Mouse (Mus musculus) cerebellum, adult 2 months (tissue): Measurements from ENCODE around the gene Adcy9.

Experiments
- CTCF ChIP-seq: fragments of 200-500 bp; IDR thresholded peaks from 2 replicates; pipeline ENCODE4 v1.5.1; 2011; ENCODE audit warnings: low read depth, mild to moderate bottlenecking, control low read depth, low read length, moderate library complexity, borderline replicate concordance; ENCODE audit not compliant: insufficient read depth
- POLR2A ChIP-seq: fragments of 200-500 bp; IDR thresholded peaks from 2 replicates; pipeline ENCODE4 v1.6.1; 2011; ENCODE audit warnings: low read length, control low read depth, borderline replicate concordance; ENCODE audit not compliant: insufficient read depth

DNA sequence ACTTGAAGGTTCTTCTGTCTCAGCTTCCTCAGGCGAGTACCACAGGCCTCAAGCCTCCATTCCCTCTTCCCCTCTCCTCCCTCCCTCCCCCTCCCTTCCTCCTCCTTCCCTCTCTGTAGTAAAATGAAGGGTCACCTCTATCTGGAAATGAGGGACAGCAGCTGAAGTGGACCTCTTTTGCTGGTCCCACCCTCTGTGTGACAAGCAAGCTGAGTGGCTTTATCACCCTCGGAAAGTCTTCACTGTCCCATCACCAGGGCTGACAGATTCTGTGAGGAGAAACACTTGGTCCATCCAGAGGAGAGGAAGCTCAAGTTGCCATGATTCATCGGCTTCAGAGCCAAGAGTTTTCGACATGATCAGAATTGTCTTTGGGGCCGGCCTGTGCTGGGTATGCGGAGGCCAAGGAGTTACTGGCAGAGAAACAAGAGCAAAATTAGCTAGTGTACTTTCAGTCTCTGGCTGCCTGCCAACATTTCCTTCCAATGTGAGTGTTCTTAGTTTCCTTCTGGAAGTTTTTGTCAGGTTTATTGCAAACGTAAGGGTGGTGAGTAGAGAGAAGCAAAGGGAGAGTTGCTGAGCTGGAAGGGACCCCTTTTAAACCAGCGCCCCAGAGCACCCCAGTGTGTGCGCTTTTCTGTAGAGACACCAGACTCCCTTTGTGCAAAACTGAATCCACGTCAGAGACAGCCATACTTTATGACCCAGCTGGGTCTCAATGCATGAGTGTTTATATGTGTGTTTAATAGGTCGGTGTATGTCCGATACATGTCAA lies 146.4 kb downstream of the Adcy9 start:
- TF ChIP-seq CTCF (no peak), POLR2A (no peak)
